Mouse (Mus musculus) ES-E14 (cell line): ENCODE measurements around the gene Zfp882.
"Not testable (repeated sequence)": the region's sequence is repeated elsewhere in the genome, so short reads cannot be mapped to it uniquely, and the experiment has no call there.

Source experiments
- CHD2 ChIP-seq: IDR thresholded peaks from 2 replicates; pipeline ENCODE4 v1.6.1; 2014; ENCODE audit warnings: mild to moderate bottlenecking, low read depth, low read length, inconsistent platforms
- HCFC1 ChIP-seq: IDR thresholded peaks from 2 replicates; pipeline ENCODE4 v1.6.1; 2012; ENCODE audit warnings: low read length, inconsistent platforms, borderline replicate concordance; ENCODE audit not compliant: insufficient read depth
- MAFK ChIP-seq: IDR thresholded peaks from 2 replicates; pipeline ENCODE4 v1.6.1; 2014; ENCODE audit warnings: mild to moderate bottlenecking, low read depth, low read length, inconsistent platforms; ENCODE audit not compliant: insufficient read depth
- ZC3H11A ChIP-seq: IDR thresholded peaks from 2 replicates; pipeline ENCODE4 v1.6.1; 2012; ENCODE audit warnings: low read depth, mild to moderate bottlenecking, inconsistent platforms, low read length, borderline replicate concordance
- ZNF384 ChIP-seq: IDR thresholded peaks from 2 replicates; pipeline ENCODE4 v1.6.1; 2012; ENCODE audit warnings: low read depth, low read length, inconsistent platforms

DNA sequence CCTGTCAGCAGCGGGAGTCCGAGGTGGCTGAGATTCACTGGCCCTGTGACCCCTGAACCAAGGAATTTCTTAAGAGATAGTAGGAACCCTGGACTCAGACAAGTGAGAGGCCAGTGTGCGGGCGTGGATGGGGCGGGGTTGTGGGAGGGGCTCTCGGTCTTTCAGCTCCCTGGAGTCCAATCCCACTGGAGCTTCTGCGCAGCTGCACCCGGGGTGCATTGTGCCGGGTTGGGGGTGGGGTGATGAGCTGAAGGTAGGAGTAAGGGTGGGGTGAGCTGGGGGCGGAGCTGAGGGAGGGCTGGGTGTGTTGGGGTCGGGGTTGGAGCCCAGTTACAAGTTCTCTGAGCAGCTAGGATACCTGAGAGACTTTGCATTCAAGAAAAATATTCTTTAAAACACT is 7.7 kb upstream of the Zfp882 start:
- TF ChIP-seq HCFC1, MAFK, ZNF384, ZC3H11A, CHD2: not testable (repeated sequence)
